Mouse (Mus musculus) midbrain, embryonic 11.5 days (tissue): ENCODE measurements around the gene 1700022I11Rik. TPM values are rescaled to one million over a fixed set of nuclear protein-coding genes. Genes with fewer than 3 reads are reported as not detected.

ENCODE experiments used
- ATAC-seq: fragments of 200-750 bp; cut with Nextera tagmentation; 2 replicates; pipeline ENCODE4 v1.8.0; 2017; ENCODE audit warnings: moderate TSS enrichment, moderate library complexity; ENCODE audit not compliant: low FRiP score
- DNase-seq: peaks from one replicate; pipeline ENCODE4 v3.0.0; 2015; ENCODE audit warnings: low spot score; ENCODE audit errors: missing footprints
- H3K27ac ChIP-seq: fragments of 300-500 bp; sonication (generic); 2 replicates; pipeline ENCODE4 v1.5.1; 2014; ENCODE audit warnings: low read depth, low read length
- H3K27me3 ChIP-seq: fragments of 300-500 bp; sonication (generic); 2 replicates; pipeline ENCODE4 v1.6.1; 2014; ENCODE audit warnings: mild to moderate bottlenecking, low read length, moderate library complexity, mixed read lengths; ENCODE audit not compliant: control insufficient read depth, insufficient read depth
- H3K36me3 ChIP-seq: fragments of 300-500 bp; sonication (generic); 2 replicates; pipeline ENCODE4 v1.6.1; 2014; ENCODE audit warnings: mild to moderate bottlenecking, low read length, moderate library complexity, mixed read lengths; ENCODE audit not compliant: control insufficient read depth, insufficient read depth
- H3K4me1 ChIP-seq: fragments of 300-500 bp; sonication (generic); 2 replicates; pipeline ENCODE4 v1.6.1; 2014; ENCODE audit warnings: low read length; ENCODE audit not compliant: control insufficient read depth, insufficient read depth
- H3K4me2 ChIP-seq: fragments of 300-500 bp; sonication (generic); 2 replicates; pipeline ENCODE4 v1.6.1; 2014; ENCODE audit warnings: mild to moderate bottlenecking, moderate library complexity
- H3K4me3 ChIP-seq: fragments of 300-500 bp; sonication (generic); 2 replicates; pipeline ENCODE4 v1.5.1; 2014; ENCODE audit warnings: low read depth, low read length
- H3K9ac ChIP-seq: fragments of 300-500 bp; sonication (generic); 2 replicates; pipeline ENCODE4 v1.6.1; 2014; ENCODE audit warnings: low read length
- H3K9me3 ChIP-seq: fragments of 300-500 bp; sonication (generic); 2 replicates; pipeline ENCODE4 v1.6.1; 2016; ENCODE audit warnings: low read length; ENCODE audit not compliant: control insufficient read depth
- WGBS: fragments of 180-500 bp; shearing (Covaris S2); extraction: QIAGEN DNeasy Blood & Tissue Kit; methylation state at CpG from one replicate; pipeline ENCODE4 v1.1.7; 2014; 5-methylcytosine and 5-hydroxymethylcytosine counted together
- polyA plus RNA-seq: library from polyadenylated mRNA; unstranded; fragments of >200 nt; fragmentation: Nextera tagmentation; extraction: Ambion mirVana; gene quantifications from 2 replicates; pipeline ENCODE4 v1.2.1, GENCODE M21; 2014

Gene 1700022I11Rik
- polyA plus RNA-seq, 1 experiment from 2014 or later = 0.60 TPM

DNA sequence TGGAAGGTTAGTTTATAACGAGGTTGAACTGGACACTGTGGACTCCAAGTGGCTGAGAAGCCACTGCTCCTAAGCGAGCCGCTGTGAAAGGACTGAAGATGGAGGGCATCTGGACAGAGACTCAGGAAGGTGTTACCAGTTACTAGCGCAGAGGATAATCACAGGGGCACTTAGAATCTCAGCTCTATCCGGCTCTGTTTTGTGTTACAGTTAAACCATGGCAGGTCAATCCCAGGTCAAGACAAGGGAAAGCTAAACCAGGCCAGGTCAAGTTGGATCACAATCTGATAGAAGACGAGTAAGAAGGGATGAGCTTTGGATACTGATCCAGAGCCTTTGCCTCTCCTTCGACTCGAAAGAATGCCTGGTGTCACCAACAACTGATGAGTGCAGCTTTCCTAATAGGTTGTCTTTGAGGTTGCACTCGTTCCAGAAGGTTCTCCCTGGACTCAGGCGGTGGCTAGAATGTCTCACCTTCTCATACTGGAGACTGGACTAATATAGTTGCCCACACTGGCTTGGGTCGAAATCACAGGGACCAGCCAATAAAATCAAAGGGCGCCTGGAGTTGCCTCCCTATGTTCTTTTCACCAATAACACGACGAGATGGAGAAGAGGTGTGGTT is 20.2 kb upstream of the 1700022I11Rik start:
- DNase-seq = peak; percentile 93
- ATAC-seq = no peak

DNA sequence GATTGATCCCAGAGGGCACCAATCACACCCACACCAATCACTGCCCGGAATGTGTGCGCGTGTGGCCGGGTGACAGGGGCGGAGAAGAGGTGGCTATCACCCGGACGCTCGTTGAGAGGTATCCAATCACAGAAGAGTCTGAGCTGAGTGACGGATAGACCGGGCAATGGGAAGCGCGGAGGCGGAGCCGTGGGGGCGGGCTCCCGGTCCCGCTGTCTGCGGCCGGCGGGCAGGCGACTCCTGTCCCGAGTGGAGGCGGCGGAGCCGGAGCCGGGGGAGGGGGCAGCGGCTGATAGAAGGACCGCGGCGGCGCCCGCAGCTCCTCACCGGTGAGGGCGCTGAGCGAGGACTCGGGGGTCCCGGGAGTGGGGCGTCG is 19.7 kb upstream of the 1700022I11Rik start, which contains the start of gene Dnajb5:
Gene Dnajb5 (plus strand): TSS at position 139 of the 376 bp plus-strand sequence.
- WGBS = under 1% methylated on average over 37 of the region's 39 CpGs
- ATAC-seq (peak; percentile 95), DNase-seq (peak; percentile 100)
- Histone ChIP-seq H3K9me3 (no peaks in the 10 kb centered on the region), H3K4me1 (peaks cover 67% of the 10 kb centered on the region), H3K9ac (peak within 1 kb of the TSS; percentile 94), H3K4me2 (peak within 1 kb of the TSS; percentile 93), H3K27me3 (no peaks in the 10 kb centered on the region), H3K27ac (peak within 1 kb of the TSS; percentile 96), H3K36me3 (no peaks in the 10 kb centered on the region), H3K4me3 (peak within 1 kb of the TSS; percentile 80)

More for the DNA sequence above, 20.2 kb upstream of the 1700022I11Rik start:
- Histone ChIP-seq H3K4me3 (peak overlapping the region; percentile 20; the same call in 1 of the 2 replicates), H3K4me1 (peaks cover 64% of the 10 kb centered on the region), H3K9me3 (no peaks in the 10 kb centered on the region), H3K4me2 (peak overlapping the region; percentile 93), H3K27ac (peak overlapping the region; percentile 50; the same call in 1 of the 2 replicates), H3K27me3 (no peaks in the 10 kb centered on the region), H3K9ac (peak overlapping the region; percentile 38; the same call in 1 of the 2 replicates), H3K36me3 (no peaks in the 10 kb centered on the region)
- WGBS = 15% methylated on average over 14 of the region's 14 CpGs

DNA sequence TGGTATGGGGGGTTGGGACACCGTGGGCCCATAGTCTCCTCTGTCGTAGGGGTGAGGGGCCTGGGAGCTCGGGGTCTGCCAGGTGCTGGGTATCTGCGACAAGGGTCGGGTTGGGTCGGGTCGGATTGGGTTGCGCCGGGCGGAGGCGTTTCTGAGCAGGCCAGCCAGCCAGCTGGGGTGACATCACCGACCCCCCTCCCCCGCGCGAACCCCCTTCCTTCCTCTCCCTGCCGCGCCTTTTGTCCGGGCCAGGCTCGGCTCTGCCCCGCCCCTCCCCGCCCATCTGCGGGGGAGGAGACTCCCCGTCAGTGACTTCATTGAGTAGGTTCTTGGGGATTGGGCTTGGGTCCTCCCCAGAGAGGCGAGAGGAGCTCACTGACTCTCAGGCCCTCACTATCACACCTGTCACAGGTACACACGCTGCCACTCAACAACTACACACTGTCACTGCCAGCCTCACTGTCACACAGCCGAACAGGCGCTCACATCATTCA is 19.3 kb upstream of the 1700022I11Rik start:
- Histone ChIP-seq H3K4me2 (peak overlapping the region; percentile 93), H3K27me3 (no peaks in the 10 kb centered on the region), H3K27ac (peak overlapping the region; percentile 96), H3K9me3 (no peaks in the 10 kb centered on the region), H3K9ac (peak overlapping the region; percentile 94), H3K36me3 (no peaks in the 10 kb centered on the region), H3K4me3 (peak overlapping the region; percentile 80), H3K4me1 (peaks cover 67% of the 10 kb centered on the region)
- DNase-seq (peak; percentile 98), ATAC-seq (peak; percentile 68)
- 1% methylated on average over 20 of the region's 27 CpGs for WGBS

DNA sequence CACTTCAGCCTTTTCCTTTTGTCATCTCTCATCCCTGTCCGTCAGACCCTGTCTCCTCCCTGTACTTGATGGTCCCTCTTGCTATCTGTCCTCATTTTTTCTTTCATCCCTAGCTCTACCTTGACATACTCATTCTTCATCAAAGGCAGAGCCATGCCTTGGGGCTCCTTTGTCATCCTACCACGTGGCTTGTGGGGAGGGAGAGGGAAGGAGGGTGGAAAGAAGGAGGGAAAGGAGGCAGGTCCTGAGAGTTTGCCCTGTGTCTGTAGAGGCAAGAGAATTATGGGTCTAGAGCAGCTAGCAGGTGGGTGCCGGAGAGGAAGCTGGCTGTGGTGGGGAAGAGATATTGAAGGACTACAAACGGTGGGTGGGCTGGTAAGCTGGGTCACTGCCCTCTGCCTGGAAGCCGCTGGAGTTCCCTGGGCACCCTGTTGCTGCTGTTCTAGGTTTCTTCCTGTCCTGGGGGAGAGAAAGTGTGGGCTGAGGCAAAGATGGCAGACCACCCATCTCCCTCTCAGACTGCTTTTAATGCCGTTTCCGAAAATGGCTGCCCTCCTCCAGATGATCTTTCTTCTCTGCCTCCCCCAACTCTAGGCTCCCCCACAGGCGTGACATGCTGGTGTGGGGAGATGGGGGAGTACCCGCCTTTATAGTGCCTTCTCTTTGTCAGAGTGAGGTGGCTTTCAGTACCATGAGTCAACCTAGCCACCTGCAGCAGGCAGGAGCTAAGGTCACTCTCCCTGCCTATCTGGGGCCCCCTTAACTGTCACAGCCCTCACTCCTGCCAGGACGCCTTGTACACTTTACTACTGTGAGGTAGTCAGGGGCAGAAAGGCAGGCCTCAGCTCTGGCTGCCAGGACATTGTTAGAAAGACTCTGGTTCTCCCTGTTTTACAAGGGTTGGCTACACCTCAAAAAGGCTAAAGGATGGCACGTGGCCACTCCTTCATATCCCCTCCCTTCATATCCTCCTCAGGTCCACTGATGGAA is 17.9 kb upstream of the 1700022I11Rik start:
- no peak for DNase-seq
- H3K9me3 ChIP-seq = no peaks in the 10 kb centered on the region
- peak overlapping the region; percentile 80; the same call in 1 of the 2 replicates for H3K4me3 ChIP-seq
- no peak for ATAC-seq
- peak overlapping the region; percentile 93 for H3K4me2 ChIP-seq
- H3K27me3 ChIP-seq = no peaks in the 10 kb centered on the region
- H3K4me1 ChIP-seq = peaks cover 62% of the 10 kb centered on the region
- H3K27ac ChIP-seq = no peak overlapping the region
- 69% methylated on average over 11 of the region's 11 CpGs for WGBS
- peaks cover 2% of the 10 kb centered on the region; the same call in 1 of the 2 replicates for H3K36me3 ChIP-seq
- H3K9ac ChIP-seq = peak overlapping the region; percentile 94

DNA sequence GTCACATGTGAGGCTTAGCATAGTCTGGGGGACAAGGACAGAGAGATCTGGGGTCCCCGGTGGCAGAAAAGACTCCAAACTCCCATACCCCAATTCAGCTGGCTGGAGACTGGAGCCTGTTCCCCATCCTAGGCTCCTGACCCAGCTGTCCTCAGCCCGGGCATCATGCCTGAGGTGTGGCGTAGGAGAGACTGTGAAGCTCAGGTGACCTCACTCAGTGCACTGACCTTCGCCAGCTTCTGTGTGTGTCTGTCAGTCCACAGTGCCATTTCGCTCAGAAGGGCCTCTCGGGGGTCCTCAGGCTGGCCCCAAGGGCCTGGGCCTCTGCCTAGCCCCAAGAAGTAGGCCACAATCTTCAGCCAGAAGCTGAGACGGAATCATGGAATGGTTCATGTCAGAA is 16.8 kb upstream of the 1700022I11Rik start:
- Histone ChIP-seq H3K4me2 (peak overlapping the region; percentile 26), H3K4me3 (no peak overlapping the region), H3K36me3 (peaks cover 8% of the 10 kb centered on the region; the same call in 1 of the 2 replicates), H3K4me1 (peaks cover 51% of the 10 kb centered on the region), H3K9ac (no peak overlapping the region), H3K27me3 (no peaks in the 10 kb centered on the region), H3K27ac (no peak overlapping the region; the same call in 1 of the 2 replicates), H3K9me3 (no peaks in the 10 kb centered on the region)
- 91% methylated on average over 7 of the region's 7 CpGs for WGBS
- ATAC-seq = no peak
- DNase-seq = no peak

DNA sequence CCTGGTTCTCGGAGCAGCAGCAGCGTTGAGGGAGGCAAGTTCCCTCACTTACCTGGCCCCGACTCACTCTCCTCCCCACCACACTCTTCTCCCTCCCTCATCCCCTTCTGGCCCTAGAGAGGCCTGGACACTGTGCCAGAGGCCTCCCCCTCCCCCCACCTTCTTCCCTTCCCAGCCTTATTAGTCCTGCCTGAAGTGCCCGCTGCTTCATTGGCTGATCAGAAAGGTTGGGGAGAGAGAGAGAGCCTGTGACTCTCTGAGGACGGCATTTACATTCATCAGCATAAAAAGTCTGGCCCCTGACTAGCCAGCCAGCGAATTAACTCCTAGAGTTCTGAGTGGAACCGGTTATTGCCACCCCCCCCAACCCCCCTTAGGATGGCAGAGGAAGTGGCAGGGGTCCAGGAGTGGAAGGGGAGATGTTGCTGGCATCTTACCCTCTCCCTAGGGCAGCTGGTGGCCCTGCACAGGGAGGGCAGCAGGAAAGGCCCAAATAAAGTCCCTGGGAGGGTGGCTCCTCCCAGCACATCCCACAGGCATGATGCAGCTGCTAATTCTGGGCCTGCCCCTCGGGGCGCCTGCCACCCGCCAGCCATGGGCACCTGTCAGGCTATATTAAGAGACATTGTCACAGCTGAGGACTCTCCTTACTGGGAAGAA is 15.8 kb upstream of the 1700022I11Rik start:
- DNase-seq (peak; percentile 87), ATAC-seq (no peak)
- H3K36me3 ChIP-seq = peaks cover 8% of the 10 kb centered on the region; the same call in 1 of the 2 replicates
- peak overlapping the region; percentile 26 for H3K4me2 ChIP-seq
- H3K4me3 ChIP-seq = 0 out of 2 replicates have a peak overlapping the region, but pooled peaks have one; percentile 3
- no peaks in the 10 kb centered on the region for H3K27me3 ChIP-seq
- no peaks in the 10 kb centered on the region for H3K9me3 ChIP-seq
- H3K4me1 ChIP-seq = peaks cover 49% of the 10 kb centered on the region
- peak overlapping the region; percentile 31 for H3K27ac ChIP-seq
- WGBS = 17% methylated on average over 10 of the region's 10 CpGs
- peak overlapping the region; percentile 4 for H3K9ac ChIP-seq

DNA sequence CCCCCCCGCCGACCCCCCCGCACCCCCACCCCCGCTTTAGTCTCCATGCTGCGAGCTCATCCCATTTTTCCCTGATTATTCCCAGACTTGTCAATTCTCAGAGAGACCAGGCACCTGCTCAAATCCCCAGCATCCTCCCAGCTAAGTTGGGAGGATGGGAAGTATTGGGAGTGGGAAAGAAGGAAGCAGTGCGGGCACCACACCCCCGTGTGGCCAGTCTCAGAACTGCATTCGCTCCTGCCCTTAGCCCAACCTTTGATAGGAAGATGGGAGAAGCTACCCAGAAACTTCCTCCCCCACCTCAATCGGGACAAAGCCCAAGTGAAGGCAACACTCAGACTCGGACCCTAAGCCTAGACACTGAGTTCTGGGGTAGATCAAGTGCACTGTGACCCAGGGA is 15.1 kb upstream of the 1700022I11Rik start:
- Histone ChIP-seq H3K27me3 (no peaks in the 10 kb centered on the region), H3K27ac (peak overlapping the region; percentile 31; the same call in 1 of the 2 replicates), H3K4me3 (no peak overlapping the region), H3K4me2 (no peak overlapping the region; the same call in 1 of the 2 replicates), H3K36me3 (peaks cover 8% of the 10 kb centered on the region; the same call in 1 of the 2 replicates), H3K9ac (no peak overlapping the region; the same call in 1 of the 2 replicates), H3K4me1 (peaks cover 43% of the 10 kb centered on the region), H3K9me3 (no peaks in the 10 kb centered on the region)
- DNase-seq (peak; percentile 99), ATAC-seq (no peak)
- WGBS = 9% methylated on average over 10 of the region's 10 CpGs

DNA sequence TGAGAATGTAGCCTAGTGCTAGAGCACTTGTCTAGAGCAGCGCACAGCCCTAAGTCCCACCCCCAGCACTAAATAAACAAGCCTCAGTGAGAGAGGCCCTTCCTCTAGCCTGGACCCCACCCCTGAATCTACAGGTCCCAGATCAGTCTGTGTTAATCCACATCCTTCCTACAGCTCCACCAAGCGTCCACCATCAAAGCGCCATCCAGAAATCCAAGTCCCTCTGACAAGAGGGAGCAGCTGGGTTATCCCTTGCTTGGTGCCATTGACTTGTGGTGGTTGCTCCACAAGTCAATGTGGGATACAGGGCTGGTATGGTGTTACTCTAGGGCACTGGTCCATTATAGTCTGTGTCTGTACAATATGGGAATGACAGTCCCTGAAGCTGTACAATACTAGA is 14.2 kb upstream of the 1700022I11Rik start:
- ATAC-seq = no peak
- WGBS = 85% methylated on average over 3 of the region's 3 CpGs
- Histone ChIP-seq H3K4me3 (no peak overlapping the region), H3K36me3 (peaks cover 8% of the 10 kb centered on the region; the same call in 1 of the 2 replicates), H3K9me3 (no peaks in the 10 kb centered on the region), H3K27me3 (no peaks in the 10 kb centered on the region), H3K4me2 (no peak overlapping the region), H3K27ac (no peak overlapping the region), H3K9ac (no peak overlapping the region), H3K4me1 (peaks cover 42% of the 10 kb centered on the region)
- no peak for DNase-seq
